Mouse (Mus musculus): ENCODE results near the gene Ldb1.

GRCm38 (mm10) chr19:46039478-46039877 lies 5.5 kb downstream of the Ldb1 start:
- TF ChIP-seq EP300 (IDR thresholded peaks at IDR 0.05; ENCODE audit: low read length) = no peak
- no peak for TF ChIP-seq MXI1 (IDR thresholded peaks at IDR 0.05; ENCODE audit: low read depth, low read length)
- TF ChIP-seq POLR2A (IDR thresholded peaks at IDR 0.05; ENCODE audit: low read depth, low read length) = peak; percentile 75
- TF ChIP-seq RAD21 (IDR thresholded peaks at IDR 0.05; ENCODE audit: low read depth, low read length) = no peak
- no peak for TF ChIP-seq CHD1 (IDR thresholded peaks at IDR 0.05; ENCODE audit: low read depth, low read length)
- no peak for TF ChIP-seq CTCF (conservative IDR thresholded peaks at IDR 0.05 in 1 of 2, IDR thresholded peaks at IDR 0.05 in 1 of 2; ENCODE audit: low read depth in 2 of 2, low read length in 2 of 2)
- no peak for TF ChIP-seq ZC3H11A (IDR thresholded peaks at IDR 0.05; ENCODE audit: low read depth, low read length)
